Mouse (Mus musculus): ENCODE results near the gene Hes6. TPM values are rescaled to one million over a fixed set of nuclear protein-coding genes. Genes with fewer than 3 reads are reported as not detected.

The Hes6 gene
- polyA plus RNA-seq, 1 experiment: 37.0 TPM

GRCm38 (mm10) chr1:91441855-91442254 lies 28.0 kb upstream of the Hes6 start:
- no peak for DNase-seq (ENCODE audit: low read depth)

GRCm38 (mm10) chr1:91439776-91440175 lies 25.9 kb upstream of the Hes6 start:
- DNase-seq (ENCODE audit: low read depth): no peak

GRCm38 (mm10) chr1:91437573-91437972 lies 23.7 kb upstream of the Hes6 start:
- no peak for DNase-seq (ENCODE audit: low read depth)

- no peak for DNase-seq (ENCODE audit: low read depth)
Measured at GRCm38 (mm10) chr1:91437083-91437400, 23.2 kb upstream of the Hes6 start.

GRCm38 (mm10) chr1:91436380-91437082 lies 22.7 kb upstream of the Hes6 start:
- no peak for DNase-seq (ENCODE audit: low read depth)

GRCm38 (mm10) chr1:91435606-91436130 lies 21.8 kb upstream of the Hes6 start:
- no peak for DNase-seq (ENCODE audit: low read depth)

- no peak for DNase-seq (ENCODE audit: low read depth)
Measured at GRCm38 (mm10) chr1:91434905-91435304, 21.1 kb upstream of the Hes6 start.

GRCm38 (mm10) chr1:91430761-91431160 lies 16.9 kb upstream of the Hes6 start:
- no peak for DNase-seq (ENCODE audit: low read depth)

GRCm38 (mm10) chr1:91429212-91429611 lies 15.4 kb upstream of the Hes6 start:
- no peak for DNase-seq (ENCODE audit: low read depth)

GRCm38 (mm10) chr1:91428614-91429013 lies 14.8 kb upstream of the Hes6 start:
- no peak for DNase-seq (ENCODE audit: low read depth)

GRCm38 (mm10) chr1:91426397-91426796 lies 12.6 kb upstream of the Hes6 start:
- DNase-seq (ENCODE audit: low read depth): no peak

- no peak for DNase-seq (ENCODE audit: low read depth)
Measured at GRCm38 (mm10) chr1:91420601-91421065, 6.8 kb upstream of the Hes6 start.

GRCm38 (mm10) chr1:91419862-91420600 lies 6.2 kb upstream of the Hes6 start:
- DNase-seq (ENCODE audit: low read depth): no peak

- no peak for DNase-seq (ENCODE audit: low read depth)
Measured at GRCm38 (mm10) chr1:91417991-91418390, 4.2 kb upstream of the Hes6 start.

GRCm38 (mm10) chr1:91415311-91415710 lies 1.5 kb upstream of the Hes6 start:
- no peak for DNase-seq (ENCODE audit: low read depth)

- DNase-seq (ENCODE audit: low read depth): no peak
Measured at GRCm38 (mm10) chr1:91414903-91415302, 1.1 kb upstream of the Hes6 start.

GRCm38 (mm10) chr1:91413536-91413897 lies 321 bp downstream of the Hes6 start:
- DNase-seq (ENCODE audit: low read depth): no peak

- no peak for DNase-seq (ENCODE audit: low read depth)
Measured at GRCm38 (mm10) chr1:91413030-91413506, 770 bp downstream of the Hes6 start.

- DNase-seq (ENCODE audit: low read depth): no peak
Measured at GRCm38 (mm10) chr1:91412286-91413029, 1.4 kb downstream of the Hes6 start.

- DNase-seq (ENCODE audit: low read depth): no peak
Measured at GRCm38 (mm10) chr1:91411631-91412285, 2.1 kb downstream of the Hes6 start.

- DNase-seq (ENCODE audit: low read depth): no peak
Measured at GRCm38 (mm10) chr1:91407819-91408218, 6.0 kb downstream of the Hes6 start.

Measured in gonadal fat pad, adult 2 months (tissue).